Mouse (Mus musculus) MEL (cell line): ENCODE data around the gene Slc35c1. TPM values are rescaled to one million over a fixed set of nuclear protein-coding genes. Genes with fewer than 3 reads are reported as not detected.
A peak's percentile ranks its signal among the peaks of the same experiment; 100 is the strongest.

Experiments used
- DNase-seq: peaks from one replicate; pipeline ENCODE4 v3.0.0; 2011; ENCODE audit warnings: low read depth, low spot score
- H3K27ac ChIP-seq: 2 replicates; pipeline ENCODE4 v1.5.1; 2012; ENCODE audit warnings: low read depth, mild to moderate bottlenecking, control low read depth, low read length, moderate library complexity; ENCODE audit not compliant: control insufficient read depth
- H3K27me3 ChIP-seq, 2 experiments: fragments of 150-350 bp in 1 of 2; sonication (generic) in 1 of 2; 2 replicates each; pipeline ENCODE4 v1.6.1; 2012; ENCODE audit warnings: low read length in 2 of 2, mild to moderate bottlenecking in 2 of 2, improper control_type of control experiment in 1 of 2, moderate library complexity in 1 of 2; ENCODE audit not compliant: insufficient read depth in 2 of 2, control insufficient read depth in 1 of 2
- H3K36me3 ChIP-seq, 2 experiments: 2 replicates each; pipeline ENCODE4 v1.6.1; 2012 to 2014; ENCODE audit warnings: low read length in 2 of 2, improper control_type of control experiment in 1 of 2, inconsistent platforms in 1 of 2, mild to moderate bottlenecking in 1 of 2; ENCODE audit not compliant: insufficient read depth in 2 of 2, control insufficient read depth in 1 of 2
- H3K4me1 ChIP-seq, 2 experiments: fragments of 150-350 bp in 1 of 2; sonication (generic) in 1 of 2; 2 replicates each; pipeline ENCODE4 v1.6.1; 2012; ENCODE audit warnings: low read length in 2 of 2, improper control_type of control experiment in 1 of 2, mild to moderate bottlenecking in 1 of 2; ENCODE audit not compliant: insufficient read depth in 2 of 2, control insufficient read depth in 1 of 2
- H3K4me3 ChIP-seq, 2 experiments: fragments of 150-350 bp in 1 of 2; sonication (generic) in 1 of 2; 2 replicates each; pipeline ENCODE4 v1.5.1; 2012; ENCODE audit warnings: low read depth in 2 of 2, low read length in 2 of 2, mild to moderate bottlenecking in 2 of 2, moderate library complexity in 2 of 2, control low read depth in 1 of 2, improper control_type of control experiment in 1 of 2; ENCODE audit not compliant: control insufficient read depth in 1 of 2, insufficient read depth in 1 of 2
- H3K79me2 ChIP-seq: 2 replicates; pipeline ENCODE4 v1.6.1; 2012; ENCODE audit warnings: mild to moderate bottlenecking, low read length, moderate library complexity; ENCODE audit not compliant: control insufficient read depth, poor library complexity, insufficient read depth
- H3K9ac ChIP-seq: 2 replicates; pipeline ENCODE4 v1.6.1; 2012; ENCODE audit warnings: low read depth, mild to moderate bottlenecking, control low read depth, low read length, moderate library complexity; ENCODE audit not compliant: control insufficient read depth, poor library complexity, severe bottlenecking
- H3K9me3 ChIP-seq: fragments of 150-350 bp; sonication (generic); replicated peaks from 2 replicates; pipeline ENCODE4 v1.6.1; 2012; ENCODE audit warnings: mild to moderate bottlenecking, low read length, improper control_type of control experiment, moderate library complexity; ENCODE audit not compliant: insufficient read depth
- CHD1 ChIP-seq: IDR thresholded peaks from 2 replicates; pipeline ENCODE4 v1.6.1; 2012; ENCODE audit warnings: low read depth, mild to moderate bottlenecking, inconsistent platforms, low read length, improper control_type of control experiment
- E2F4 ChIP-seq: IDR thresholded peaks from 2 replicates; pipeline ENCODE4 v1.6.1; 2011; ENCODE audit warnings: low read depth, low read length, improper control_type of control experiment, borderline replicate concordance
- ELF1 ChIP-seq: IDR thresholded peaks from 2 replicates; pipeline ENCODE4 v1.6.1; 2014; ENCODE audit warnings: low read depth, mild to moderate bottlenecking, inconsistent platforms, low read length, improper control_type of control experiment, moderate library complexity
- ETS1 ChIP-seq: IDR thresholded peaks from 2 replicates; pipeline ENCODE4 v1.6.1; 2012; ENCODE audit warnings: low read depth, mild to moderate bottlenecking, inconsistent platforms, low read length, improper control_type of control experiment, moderate library complexity
- GABPA ChIP-seq: IDR thresholded peaks from 2 replicates; pipeline ENCODE4 v1.6.1; 2012; ENCODE audit warnings: low read depth, mild to moderate bottlenecking, inconsistent platforms, low read length, improper control_type of control experiment, moderate library complexity
- HCFC1 ChIP-seq: IDR thresholded peaks from 2 replicates; pipeline ENCODE4 v1.6.1; 2012; ENCODE audit warnings: low read depth, mild to moderate bottlenecking, inconsistent platforms, low read length, improper control_type of control experiment, moderate library complexity
- KAT2A ChIP-seq: conservative IDR thresholded peaks from 2 replicates; pipeline ENCODE4 v1.6.1; 2012; ENCODE audit warnings: low read depth, low read length, improper control_type of control experiment, inconsistent platforms
- MAFK ChIP-seq: IDR thresholded peaks from 2 replicates; pipeline ENCODE4 v1.6.1; 2011; ENCODE audit warnings: low read depth, mild to moderate bottlenecking, low read length, improper control_type of control experiment, borderline replicate concordance
- NELFE ChIP-seq: IDR thresholded peaks from 2 replicates; pipeline ENCODE4 v1.6.1; 2011; ENCODE audit warnings: low read depth, low read length, improper control_type of control experiment
- POLR2A ChIP-seq, 2 experiments: IDR thresholded peaks; 2 replicates each; pipeline ENCODE4 v1.6.1; 2011 to 2012; ENCODE audit warnings: low read length in 2 of 2, mild to moderate bottlenecking in 2 of 2, control low read depth in 1 of 2, improper control_type of control experiment in 1 of 2, low read depth in 1 of 2, moderate library complexity in 1 of 2; ENCODE audit not compliant: control insufficient read depth in 1 of 2, insufficient read depth in 1 of 2, poor library complexity in 1 of 2
- POLR2AphosphoS2 ChIP-seq: IDR thresholded peaks from 2 replicates; pipeline ENCODE4 v1.6.1; 2011; ENCODE audit warnings: low read length, improper control_type of control experiment
- RCOR1 ChIP-seq: IDR thresholded peaks from 2 replicates; pipeline ENCODE4 v1.6.1; 2012; ENCODE audit warnings: low read depth, mild to moderate bottlenecking, inconsistent platforms, low read length, improper control_type of control experiment
- SIN3A ChIP-seq: IDR thresholded peaks from 2 replicates; pipeline ENCODE4 v1.6.1; 2012; ENCODE audit warnings: low read length, improper control_type of control experiment, inconsistent platforms
- TBP ChIP-seq: IDR thresholded peaks from 2 replicates; pipeline ENCODE4 v1.8.0; 2011; ENCODE audit warnings: low read depth, low read length, improper control_type of control experiment
- TCF12 ChIP-seq: IDR thresholded peaks from 2 replicates; pipeline ENCODE4 v1.6.1; 2014; ENCODE audit warnings: low read depth, mild to moderate bottlenecking, inconsistent platforms, low read length, improper control_type of control experiment, moderate library complexity
- UBTF ChIP-seq: IDR thresholded peaks from 2 replicates; pipeline ENCODE4 v1.6.1; 2012; ENCODE audit warnings: low read depth, mild to moderate bottlenecking, inconsistent platforms, low read length, improper control_type of control experiment, moderate library complexity, borderline replicate concordance; ENCODE audit not compliant: insufficient read depth
- USF1 ChIP-seq: IDR thresholded peaks from 2 replicates; pipeline ENCODE4 v1.6.1; 2014; ENCODE audit warnings: low read depth, mild to moderate bottlenecking, inconsistent platforms, low read length, improper control_type of control experiment, moderate library complexity
- USF2 ChIP-seq, 2 experiments: IDR thresholded peaks; 2 replicates each; pipeline ENCODE4 v1.6.1; 2011 to 2012; ENCODE audit warnings: improper control_type of control experiment in 2 of 2, low read length in 2 of 2, borderline replicate concordance in 1 of 2, inconsistent platforms in 1 of 2, low read depth in 1 of 2, mild to moderate bottlenecking in 1 of 2; ENCODE audit not compliant: insufficient read depth in 1 of 2
- ZC3H11A ChIP-seq: IDR thresholded peaks from 2 replicates; pipeline ENCODE4 v1.6.1; 2012; ENCODE audit warnings: low read depth, mild to moderate bottlenecking, inconsistent platforms, low read length, improper control_type of control experiment
- ZNF384 ChIP-seq: IDR thresholded peaks from 2 replicates; pipeline ENCODE4 v1.6.1; 2012; ENCODE audit warnings: low read depth, mild to moderate bottlenecking, inconsistent platforms, low read length, improper control_type of control experiment
- polyA plus RNA-seq, 2 experiments: library from polyadenylated mRNA; stranded (reverse) in 1 of 2; unstranded in 1 of 2; fragments of >175 nt in 1 of 2; fragments of >200 nt in 1 of 2; gene quantifications; 2 replicates each; pipeline versions ENCODE4 v1.2.1 to v1.2.4; 2012; ENCODE audit warnings: low replicate concordance in 2 of 2, low read depth in 1 of 2; ENCODE audit not compliant: insufficient read length in 2 of 2, insufficient read depth in 1 of 2, missing spikeins in 1 of 2
- total RNA-seq: library from RNA; depleted of rRNA; stranded (reverse); fragments of 300-350 nt; gene quantifications from 2 replicates; pipeline ENCODE4 v1.2.3, GENCODE M21; 2012

Gene Slc35c1
- total and polyA plus RNA-seq, 3 experiments = 16.8 to 64.5 TPM; not detected in 1

DNA sequence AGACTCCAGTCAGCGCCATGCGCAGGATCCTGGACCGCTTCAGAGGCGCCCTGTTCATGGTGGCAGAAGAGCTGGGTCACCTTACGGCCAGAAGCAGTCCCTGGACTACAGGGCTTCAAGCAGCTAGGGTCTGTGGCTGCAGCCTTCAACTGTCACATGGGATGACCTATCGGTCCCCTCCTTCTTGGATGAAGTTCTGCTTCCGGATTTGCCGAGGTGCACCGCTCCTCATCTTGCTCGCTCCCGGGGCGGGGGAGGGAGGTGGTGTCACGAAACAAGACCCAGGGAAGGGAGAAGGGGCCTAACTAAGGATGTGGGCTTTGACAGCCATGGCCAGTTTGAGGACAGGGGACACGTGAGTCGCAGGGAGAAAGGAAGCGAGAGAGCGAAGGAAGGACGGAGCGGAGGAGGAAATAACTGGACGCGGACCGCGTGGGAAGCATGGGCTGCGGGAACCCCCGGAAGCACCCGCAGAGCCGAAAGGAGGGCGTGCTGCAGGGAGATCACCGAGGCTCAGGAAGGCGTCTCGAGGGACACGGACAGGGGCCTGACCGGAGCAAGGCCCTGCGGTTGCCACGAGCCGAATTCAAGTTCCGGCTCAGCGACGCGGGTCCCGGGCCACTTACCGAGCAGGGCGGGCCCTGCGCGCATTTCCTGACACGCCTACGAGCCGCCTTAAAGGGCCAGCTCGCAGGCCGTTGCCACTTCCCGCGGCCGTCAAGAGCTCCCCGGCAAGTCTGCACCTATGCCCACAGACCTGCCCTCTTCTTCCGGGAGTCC, 1.0 kb downstream of the Slc35c1 start (continued):
- TF ChIP-seq HCFC1 (peak; percentile 84), ZNF384 (no peak), USF2 (IDR thresholded peaks at IDR 0.05; ENCODE audit: borderline replicate concordance in 1 of 2, insufficient read depth in 1 of 2, low read depth in 1 of 2, low read length in 2 of 2) (no peak), POLR2AphosphoS2 (peak; percentile 53; the same call in 1 of the 2 replicates), POLR2A (IDR thresholded peaks at IDR 0.05; ENCODE audit: control insufficient read depth in 1 of 2, insufficient read depth in 1 of 2, low read depth in 1 of 2, low read length in 2 of 2, poor library complexity in 1 of 2) (peak; percentile 86 to 93)
- TF ChIP-seq, all 39 proteins: peak for 17

GRCm38 (mm10) chr2:92458481-92458880, 1.9 kb downstream of the Slc35c1 start:
- H3K9ac ChIP-seq = peak overlapping the region; percentile 88
- no peaks in the 10 kb centered on the region for H3K9me3 ChIP-seq
- no peak for TF ChIP-seq POLR2A (IDR thresholded peaks at IDR 0.05; ENCODE audit: control insufficient read depth in 1 of 2, insufficient read depth in 1 of 2, low read depth in 1 of 2, low read length in 2 of 2, poor library complexity in 1 of 2)
- no peak for TF ChIP-seq E2F4
- TF ChIP-seq ETS1 = no peak
- TF ChIP-seq USF1 = no peak
- TF ChIP-seq UBTF = no peak
- TF ChIP-seq SIN3A = no peak
- no peak for TF ChIP-seq KAT2A
- TF ChIP-seq ELF1 = no peak
- no peak for TF ChIP-seq TBP
- TF ChIP-seq ZNF384 = no peak
- no peak for TF ChIP-seq NELFE
- TF ChIP-seq GABPA = no peak
- TF ChIP-seq CHD1 = no peak
- no peak for TF ChIP-seq TCF12
- no peak for TF ChIP-seq RCOR1
- no peak for TF ChIP-seq MAFK
- no peak for TF ChIP-seq ZC3H11A
- H3K79me2 ChIP-seq = peaks cover 39% of the 10 kb centered on the region
- peaks cover 4 to 28% of the 10 kb centered on the region in 2 experiments; a peak in 3 of 4 replicates for H3K36me3 ChIP-seq
- H3K4me3 ChIP-seq = peak overlapping the region; percentile 80 to 88
- no peaks in the 10 kb centered on the region for H3K27me3 ChIP-seq
- H3K27ac ChIP-seq = no peak overlapping the region
- H3K4me1 ChIP-seq = peaks cover 7 to 28% of the 10 kb centered on the region in 2 experiments
- DNase-seq = no peak
